8 mouse cellular contexts compared by ENCODE assay signal in genomic region chr5:117509511-117510375, GRCm38 (mm10).
DNase-seq lines count a peak whose midpoint lies in the region; ATAC-seq and TF ChIP-seq lines count a peak whose summit lies in the region.

No protein-coding gene starts in this region.

- H3K27ac ChIP-seq in cerebellum, adult 2 months (ENCODE audit: insufficient read depth, low read length): no peak overlapping the region
- H3K27ac ChIP-seq in heart, embryonic 14.5 days (replicated peaks in 1 of 2; ENCODE audit: control insufficient read depth in 1 of 2, insufficient read depth in 1 of 2, low read depth in 2 of 2, low read length in 2 of 2): no peak overlapping the region

- no peaks in the 10 kb centered on the region for H3K36me3 ChIP-seq in heart, embryonic 14.5 days (ENCODE audit: control insufficient read depth, insufficient read depth, low read length)

- no peak overlapping the region for H3K9ac ChIP-seq in heart, embryonic 14.5 days (ENCODE audit: low read length)

- peak in 1 of 2 experiments; percentile 36 for DNase-seq in cerebellum, adult 2 months
- DNase-seq in cerebellum, adult 11-12 months: no peak
- DNase-seq in 416B (ENCODE audit: low read depth): peak; percentile 66
- peak; percentile 33 for DNase-seq in c-Kit-positive CD71-negative TER-119-negative erythroid progenitor cells, embryonic 14.5 days (ENCODE audit: low read depth)
- DNase-seq in kidney, postnatal 36 days: peak; percentile 39 to 69
- peak; percentile 61 for DNase-seq in neural tube, embryonic 10.5 days (ENCODE audit: extremely low spot score, low spot score)
- DNase-seq in c-Kit-positive CD71-positive TER-119-positive erythroid progenitor cells, embryonic 14.5 days (ENCODE audit: low spot score): no peak

- no peak for ATAC-seq in heart, embryonic 14.5 days (ENCODE audit: insufficient number of reproducible peaks, insufficient read depth, low FRiP score, low read depth)

- 46% methylated on average over 22 of the region's 22 CpGs for WGBS in cerebellum, adult 2 months
- 41% methylated on average over 22 of the region's 22 CpGs for WGBS in heart, embryonic 14.5 days

- H3K4me2 ChIP-seq in heart, embryonic 14.5 days (ENCODE audit: low read length): peak overlapping the region; percentile 16

- TF ChIP-seq POLR2A in cerebellum, adult 2 months (IDR thresholded peaks at IDR 0.05; ENCODE audit: borderline replicate concordance, insufficient read depth, low read length): no peak

- no peaks in the 10 kb centered on the region for H3K4me1 ChIP-seq in cerebellum, adult 2 months (ENCODE audit: control insufficient read depth, insufficient read depth, low read length)
- H3K4me1 ChIP-seq in heart, embryonic 14.5 days (ENCODE audit: control insufficient read depth in 2 of 2, insufficient read depth in 2 of 2, low read length in 2 of 2): no peaks in the 10 kb centered on the region; a peak in 1 of 4 replicates

- peak; percentile 81 for TF ChIP-seq CTCF in cerebellum, adult 2 months (IDR thresholded peaks at IDR 0.05; ENCODE audit: borderline replicate concordance, insufficient read depth, low read depth, low read length)

- no peaks in the 10 kb centered on the region for H3K27me3 ChIP-seq in cerebellum, adult 2 months (ENCODE audit: control insufficient read depth, insufficient read depth, low read length)
- no peaks in the 10 kb centered on the region for H3K27me3 ChIP-seq in heart, embryonic 14.5 days (ENCODE audit: control insufficient read depth, insufficient read depth, low read length)

- no peak overlapping the region for H3K4me3 ChIP-seq in cerebellum, adult 2 months (replicated peaks; ENCODE audit: insufficient read depth, low read depth, low read length)
- H3K4me3 ChIP-seq in heart, embryonic 14.5 days (ENCODE audit: control insufficient read depth in 1 of 2, insufficient read depth in 1 of 2, low read depth in 1 of 2, low read length in 2 of 2): no peak overlapping the region; a peak in 1 of 4 replicates

- no peaks in the 10 kb centered on the region for H3K9me3 ChIP-seq in heart, embryonic 14.5 days (ENCODE audit: control insufficient read depth, low read length)

Comparison
In these comparisons a context has a peak if more than half of its experiments do, and no peak if none do; other contexts are left out.
1. DNase-seq: peak in 416B (single experiment), c-Kit-positive CD71-negative TER-119-negative erythroid progenitor cells, embryonic 14.5 days (single experiment), kidney, postnatal 36 days (2 of 2) and neural tube, embryonic 10.5 days (single experiment); none in cerebellum, adult 11-12 months (single experiment) and c-Kit-positive CD71-positive TER-119-positive erythroid progenitor cells, embryonic 14.5 days (single experiment).